In genomic region chr4:116150862-116151221, GRCm38 (mm10) we compare ENCODE assay signal across 9 mouse cellular contexts. TPM values are rescaled to one million over a fixed set of nuclear protein-coding genes. Genes with fewer than 3 reads are reported as not detected.
DNase-seq lines count a peak whose midpoint lies in the region; ATAC-seq and TF ChIP-seq lines count a peak whose summit lies in the region.
"Had no signal": no experiment of that assay in that cellular context is flagged by ENCODE, and none has a peak within 500 bp of the region (broad histone marks: within the 10 kb centered on the region; RNA-seq: fewer than 3 reads in every experiment).

No protein-coding gene starts in this region.

- H3K4me3 ChIP-seq in lung, adult 2 months (replicated peaks; ENCODE audit: extremely low read depth, low read depth, low read length), result peak overlapping the region; percentile 73
- H3K4me3 ChIP-seq in embryonic facial prominence, embryonic 14.5 days (ENCODE audit: low read depth, low read length), result peak overlapping the region; percentile 79
- peak overlapping the region; percentile 87 for H3K4me3 ChIP-seq in intestine, embryonic 14.5 days (ENCODE audit: low read depth, low read length)
- H3K4me3 ChIP-seq in neural tube, embryonic 12.5 days, result peak overlapping the region; percentile 72

- ATAC-seq in embryonic facial prominence, embryonic 14.5 days (ENCODE audit: low read depth), result peak; percentile 15; the same call in 1 of the 2 replicates
- 0 out of 2 replicates have a peak, but pooled peaks have one; percentile 4 for ATAC-seq in intestine, embryonic 14.5 days (replicated peaks; ENCODE audit: low FRiP score, low TSS enrichment, low read depth)
- ATAC-seq in neural tube, embryonic 12.5 days (ENCODE audit: low FRiP score, low read depth), result no peak; the same call in 1 of the 2 replicates
- no peak for ATAC-seq in megakaryocyte progenitor cell, adult 5-6 weeks (replicated peaks; ENCODE audit: poor library complexity)

- TF ChIP-seq POLR2A in lung, adult 2 months (IDR thresholded peaks at IDR 0.05; ENCODE audit: borderline replicate concordance, extremely low read depth, low read depth, low read length), result no peak

- 16% methylated on average over 4 of the region's 4 CpGs for WGBS in lung, adult 2 months
- WGBS in embryonic facial prominence, embryonic 14.5 days, result 20% methylated on average over 4 of the region's 4 CpGs
- WGBS in intestine, embryonic 14.5 days, result 10% methylated on average over 4 of the region's 4 CpGs
- 24% methylated on average over 4 of the region's 4 CpGs for WGBS in neural tube, embryonic 12.5 days

- H3K27me3 ChIP-seq in embryonic facial prominence, embryonic 14.5 days (replicated peaks; ENCODE audit: control insufficient read depth, insufficient read depth, low read length), result no peaks in the 10 kb centered on the region
- no peaks in the 10 kb centered on the region for H3K27me3 ChIP-seq in intestine, embryonic 14.5 days (replicated peaks; ENCODE audit: control insufficient read depth, insufficient read depth, low read length)
- no peaks in the 10 kb centered on the region for H3K27me3 ChIP-seq in neural tube, embryonic 12.5 days (replicated peaks)

- no peak for TF ChIP-seq CTCF in lung, adult 2 months (IDR thresholded peaks at IDR 0.05; ENCODE audit: insufficient read depth, low read length)

- H3K4me2 ChIP-seq in embryonic facial prominence, embryonic 14.5 days (ENCODE audit: low read depth, low read length), result peak overlapping the region; percentile 83
- peak overlapping the region; percentile 89 for H3K4me2 ChIP-seq in intestine, embryonic 14.5 days (ENCODE audit: low read length)
- H3K4me2 ChIP-seq in neural tube, embryonic 12.5 days (replicated peaks), result peak overlapping the region; percentile 60

- H3K36me3 ChIP-seq in embryonic facial prominence, embryonic 14.5 days (ENCODE audit: control insufficient read depth, insufficient read depth, low read length), result peaks cover 44% of the 10 kb centered on the region
- peaks cover 39% of the 10 kb centered on the region for H3K36me3 ChIP-seq in intestine, embryonic 14.5 days (ENCODE audit: control insufficient read depth, insufficient read depth, low read length)
- peaks cover 41% of the 10 kb centered on the region for H3K36me3 ChIP-seq in neural tube, embryonic 12.5 days

- H3K9ac ChIP-seq in embryonic facial prominence, embryonic 14.5 days (ENCODE audit: low read depth, low read length), result peak overlapping the region; percentile 95
- peak overlapping the region; percentile 94 for H3K9ac ChIP-seq in intestine, embryonic 14.5 days (ENCODE audit: low read length)
- peak overlapping the region; percentile 88 for H3K9ac ChIP-seq in neural tube, embryonic 12.5 days

- H3K4me1 ChIP-seq in lung, adult 2 months (ENCODE audit: control insufficient read depth, insufficient read depth, low read length), result peaks cover 15% of the 10 kb centered on the region
- peaks cover 8% of the 10 kb centered on the region for H3K4me1 ChIP-seq in embryonic facial prominence, embryonic 14.5 days (ENCODE audit: control insufficient read depth, insufficient read depth, low read length)
- peaks cover 9% of the 10 kb centered on the region for H3K4me1 ChIP-seq in intestine, embryonic 14.5 days (replicated peaks; ENCODE audit: control insufficient read depth, insufficient read depth, low read length)
- H3K4me1 ChIP-seq in neural tube, embryonic 12.5 days, result peaks cover 8% of the 10 kb centered on the region

- H3K9me3 ChIP-seq in embryonic facial prominence, embryonic 14.5 days (ENCODE audit: control insufficient read depth, low read length), result no peaks in the 10 kb centered on the region
- H3K9me3 ChIP-seq in intestine, embryonic 14.5 days (ENCODE audit: control insufficient read depth, low read length), result no peaks in the 10 kb centered on the region
- H3K9me3 ChIP-seq in neural tube, embryonic 12.5 days, result no peaks in the 10 kb centered on the region

- DNase-seq in lung, adult 2 months, result no peak
- DNase-seq in lung, postnatal 25 days (ENCODE audit: low spot score), result no peak
- no peak for DNase-seq in embryonic facial prominence, embryonic 14.5 days (ENCODE audit: low spot score)
- peak; percentile 68 for DNase-seq in intestine, embryonic 14.5 days (ENCODE audit: low spot score)
- DNase-seq in left cerebral cortex, adult 18-20 months (ENCODE audit: low spot score in 2 of 2), result no peak
- no peak for DNase-seq in thymus, postnatal 4 days

- peak overlapping the region; percentile 92 for H3K27ac ChIP-seq in embryonic facial prominence, embryonic 14.5 days (replicated peaks; ENCODE audit: low read depth, low read length)
- H3K27ac ChIP-seq in intestine, embryonic 14.5 days (ENCODE audit: low read depth), result peak overlapping the region; percentile 77; the same call in 1 of the 2 replicates
- H3K27ac ChIP-seq in neural tube, embryonic 12.5 days, result no peak overlapping the region; the same call in 1 of the 2 replicates

RNA-seq across cellular contexts. Expression of gene Lurap1, which starts 0.3 kb away (rescaled TPM):
- polyA plus RNA-seq in lung, adult 2 months (2012; rRNA removed), result 3.7 and 5.7 TPM in 2 replicates
- polyA plus RNA-seq in embryonic facial prominence, embryonic 14.5 days (2014; fragmentation: Nextera tagmentation; extraction: Ambion mirVana), result 2.3 and 2.4 TPM in 2 replicates
- 1.9 and 2.5 TPM in 2 replicates for polyA plus RNA-seq in intestine, embryonic 14.5 days (2014; fragmentation: Nextera tagmentation; extraction: Ambion mirVana)
- 1.6 and 1.7 TPM in 2 replicates for polyA plus RNA-seq in neural tube, embryonic 12.5 days (2016; fragmentation: Nextera tagmentation; extraction: Ambion mirVana)
- total RNA-seq in left cerebral cortex, adult 18-20 months (2021), result 10 to 100 TPM; 36.7 to 37.7 TPM
- total RNA-seq in megakaryocyte progenitor cell, adult 5-6 weeks (2015), result not detected in 2 replicates
- total RNA-seq in megakaryocyte progenitor cell, adult 5-6 weeks (2017), result 0.10 TPM in 1 of 2 replicates, not detected in the other

RNA-seq across cellular contexts. Expression of gene Tspan1, which starts 16.6 kb away (rescaled TPM):
- 60.8 and 93.7 TPM in 2 replicates for polyA plus RNA-seq in lung, adult 2 months (2012; rRNA removed)
- 1.7 and 4.0 TPM in 2 replicates for polyA plus RNA-seq in embryonic facial prominence, embryonic 14.5 days (2014; fragmentation: Nextera tagmentation; extraction: Ambion mirVana)
- polyA plus RNA-seq in intestine, embryonic 14.5 days (2014; fragmentation: Nextera tagmentation; extraction: Ambion mirVana), result 26.5 and 33.5 TPM in 2 replicates
- polyA plus RNA-seq in neural tube, embryonic 12.5 days (2016; fragmentation: Nextera tagmentation; extraction: Ambion mirVana), result 0.09 TPM in 1 of 2 replicates, not detected in the other
- under 1 TPM in 1 of 2 experiments, not detected in 1; 0.33 TPM for total RNA-seq in left cerebral cortex, adult 18-20 months (2021)
- not detected in 2 replicates for total RNA-seq in megakaryocyte progenitor cell, adult 5-6 weeks (2015)
- total RNA-seq in megakaryocyte progenitor cell, adult 5-6 weeks (2017), result 0.07 TPM in 1 of 2 replicates, not detected in the other

RNA-seq across cellular contexts. Expression of gene 1700042G07Rik, which starts 22.3 kb away (rescaled TPM):
- not detected in 2 replicates for polyA plus RNA-seq in lung, adult 2 months (2012; rRNA removed)
- polyA plus RNA-seq in embryonic facial prominence, embryonic 14.5 days (2014; fragmentation: Nextera tagmentation; extraction: Ambion mirVana), result not detected in 2 replicates
- polyA plus RNA-seq in intestine, embryonic 14.5 days (2014; fragmentation: Nextera tagmentation; extraction: Ambion mirVana), result not detected in 2 replicates
- not detected in 2 replicates for polyA plus RNA-seq in neural tube, embryonic 12.5 days (2016; fragmentation: Nextera tagmentation; extraction: Ambion mirVana)
- total RNA-seq in left cerebral cortex, adult 18-20 months (2021), result not detected
- total RNA-seq in megakaryocyte progenitor cell, adult 5-6 weeks (2015), result not detected in 2 replicates
- total RNA-seq in megakaryocyte progenitor cell, adult 5-6 weeks (2017), result not detected in 2 replicates
- total RNA-seq: left cerebral cortex, postnatal 10 days had no signal

RNA-seq across cellular contexts. Expression of gene Gm49337, which starts 22.3 kb away (rescaled TPM):
- polyA plus RNA-seq in lung, adult 2 months (2012; rRNA removed), result not detected in 2 replicates
- not detected in 2 replicates for polyA plus RNA-seq in embryonic facial prominence, embryonic 14.5 days (2014; fragmentation: Nextera tagmentation; extraction: Ambion mirVana)
- not detected in 2 replicates for polyA plus RNA-seq in intestine, embryonic 14.5 days (2014; fragmentation: Nextera tagmentation; extraction: Ambion mirVana)
- polyA plus RNA-seq in neural tube, embryonic 12.5 days (2016; fragmentation: Nextera tagmentation; extraction: Ambion mirVana), result not detected in 2 replicates
- 1 to 10 TPM; 2.3 to 5.9 TPM for total RNA-seq in left cerebral cortex, adult 18-20 months (2021)
- 0.12 TPM in 1 of 2 replicates, not detected in the other for total RNA-seq in megakaryocyte progenitor cell, adult 5-6 weeks (2015)
- total RNA-seq in megakaryocyte progenitor cell, adult 5-6 weeks (2017), result not detected in 2 replicates
- total RNA-seq: left cerebral cortex, postnatal 10 days had no signal

RNA-seq across cellular contexts. Expression of gene Pomgnt1, which starts 27.2 kb away (rescaled TPM):
- polyA plus RNA-seq in lung, adult 2 months (2012; rRNA removed), result 37.3 and 46.4 TPM in 2 replicates
- polyA plus RNA-seq in embryonic facial prominence, embryonic 14.5 days (2014; fragmentation: Nextera tagmentation; extraction: Ambion mirVana), result 60.4 and 62.7 TPM in 2 replicates
- 53.7 and 57.4 TPM in 2 replicates for polyA plus RNA-seq in intestine, embryonic 14.5 days (2014; fragmentation: Nextera tagmentation; extraction: Ambion mirVana)
- 60.8 and 68.4 TPM in 2 replicates for polyA plus RNA-seq in neural tube, embryonic 12.5 days (2016; fragmentation: Nextera tagmentation; extraction: Ambion mirVana)
- total RNA-seq in left cerebral cortex, adult 18-20 months (2021), result 10 to 100 TPM; 77.7 to 83.0 TPM
- 8.2 and 13.1 TPM in 2 replicates for total RNA-seq in megakaryocyte progenitor cell, adult 5-6 weeks (2015)
- 12.5 and 16.9 TPM in 2 replicates for total RNA-seq in megakaryocyte progenitor cell, adult 5-6 weeks (2017)

Comparison
In these comparisons a context has a peak if more than half of its experiments do, and no peak if none do; other contexts are left out.
1. ATAC-seq: peak in embryonic facial prominence, embryonic 14.5 days (single experiment) and intestine, embryonic 14.5 days (single experiment); none in neural tube, embryonic 12.5 days (single experiment) and megakaryocyte progenitor cell, adult 5-6 weeks (single experiment).
2. Peak in every context shown above with its lines, with median percentiles within 50 percentile points of each other: H3K4me3 ChIP-seq, H3K4me2 ChIP-seq and H3K9ac ChIP-seq.